Mouse (Mus musculus): ENCODE data around the gene Cryab. TPM values are rescaled to one million over a fixed set of nuclear protein-coding genes. Genes with fewer than 3 reads are reported as not detected.

Cryab gene
- total and polyA plus RNA-seq, 3 experiments = not detected

- no peak for DNase-seq (ENCODE audit: low read depth, low spot score)
- peaks cover 6 to 9% of the 10 kb centered on the region in 2 experiments for H3K27me3 ChIP-seq (ENCODE audit: control insufficient read depth in 1 of 2, insufficient read depth in 2 of 2, low read length in 2 of 2)
- H3K79me2 ChIP-seq (ENCODE audit: control insufficient read depth, insufficient read depth, low read length, poor library complexity) = no peaks in the 10 kb centered on the region
- H3K9me3 ChIP-seq (replicated peaks; ENCODE audit: insufficient read depth, low read length) = no peaks in the 10 kb centered on the region
- TF ChIP-seq SIN3A (IDR thresholded peaks at IDR 0.05; ENCODE audit: low read length) = no peak
- no peak for TF ChIP-seq MYC (IDR thresholded peaks at IDR 0.05; ENCODE audit: low read depth, low read length)
- TF ChIP-seq TCF12 (IDR thresholded peaks at IDR 0.05; ENCODE audit: low read depth, low read length) = no peak
- TF ChIP-seq GABPA (IDR thresholded peaks at IDR 0.05; ENCODE audit: low read depth, low read length) = no peak
- no peak for TF ChIP-seq MYB (IDR thresholded peaks at IDR 0.05; ENCODE audit: low read depth, low read length)
- no peak for TF ChIP-seq POLR2A (IDR thresholded peaks at IDR 0.05; ENCODE audit: control insufficient read depth in 1 of 2, insufficient read depth in 1 of 2, low read depth in 1 of 2, low read length in 2 of 2, poor library complexity in 1 of 2)
- TF ChIP-seq ZMIZ1 (IDR thresholded peaks at IDR 0.05; ENCODE audit: low read depth, low read length) = no peak
- TF ChIP-seq CTCF (IDR thresholded peaks at IDR 0.05 in 2 of 3, conservative IDR thresholded peaks at IDR 0.05 in 1 of 3; ENCODE audit: control insufficient read depth in 1 of 3, insufficient read depth in 1 of 3, low read depth in 2 of 3, low read length in 3 of 3, poor library complexity in 1 of 3, severe bottlenecking in 1 of 3) = no peak
- no peak for TF ChIP-seq USF1 (IDR thresholded peaks at IDR 0.05; ENCODE audit: low read depth, low read length)
- TF ChIP-seq CHD2 (IDR thresholded peaks at IDR 0.05; ENCODE audit: low read length) = no peak
- no peak for TF ChIP-seq USF2 (IDR thresholded peaks at IDR 0.05; ENCODE audit: borderline replicate concordance in 1 of 2, insufficient read depth in 1 of 2, low read depth in 1 of 2, low read length in 2 of 2)
- TF ChIP-seq E2F4 (IDR thresholded peaks at IDR 0.05; ENCODE audit: borderline replicate concordance, low read depth, low read length) = no peak
- TF ChIP-seq ZNF384 (IDR thresholded peaks at IDR 0.05; ENCODE audit: low read depth, low read length) = no peak
- 0 out of 4 replicates have a peak, but pooled peaks cover 0 to 2% of the 10 kb centered on the region in 2 experiments for H3K4me1 ChIP-seq (ENCODE audit: control insufficient read depth in 1 of 2, insufficient read depth in 2 of 2, low read length in 2 of 2)
- H3K4me3 ChIP-seq (ENCODE audit: control insufficient read depth in 1 of 2, insufficient read depth in 1 of 2, low read depth in 2 of 2, low read length in 2 of 2) = no peak overlapping the region
- H3K36me3 ChIP-seq (ENCODE audit: control insufficient read depth in 1 of 2, insufficient read depth in 2 of 2, low read length in 2 of 2) = no peaks in the 10 kb centered on the region
- H3K27ac ChIP-seq (ENCODE audit: control insufficient read depth, low read depth, low read length) = no peak overlapping the region
- no peak overlapping the region for H3K9ac ChIP-seq (ENCODE audit: control insufficient read depth, low read depth, low read length, poor library complexity, severe bottlenecking)
Observed at GRCm38 (mm10) chr9:50724147-50724546, 27.0 kb upstream of the Cryab start.

GRCm38 (mm10) chr9:50724661-50725330, 26.3 kb upstream of the Cryab start:
- Histone ChIP-seq H3K4me1 (ENCODE audit: control insufficient read depth in 1 of 2, insufficient read depth in 2 of 2, low read length in 2 of 2) (0 out of 4 replicates have a peak, but pooled peaks cover 0 to 2% of the 10 kb centered on the region in 2 experiments), H3K27me3 (ENCODE audit: control insufficient read depth in 1 of 2, insufficient read depth in 2 of 2, low read length in 2 of 2) (peaks cover 3 to 9% of the 10 kb centered on the region in 2 experiments)
- no peak for TF ChIP-seq NRF1 (IDR thresholded peaks at IDR 0.05; ENCODE audit: insufficient read depth, low read depth, low read length, poor library complexity, severe bottlenecking)
- TF ChIP-seq CTCF (IDR thresholded peaks at IDR 0.05 in 2 of 3, conservative IDR thresholded peaks at IDR 0.05 in 1 of 3; ENCODE audit: control insufficient read depth in 1 of 3, insufficient read depth in 1 of 3, low read depth in 2 of 3, low read length in 3 of 3, poor library complexity in 1 of 3, severe bottlenecking in 1 of 3) = no peak
- no peak for TF ChIP-seq ETS1 (IDR thresholded peaks at IDR 0.05; ENCODE audit: low read depth, low read length)
- TF ChIP-seq POLR2AphosphoS5 (IDR thresholded peaks at IDR 0.05; ENCODE audit: borderline replicate concordance, low read depth, low read length) = no peak

More at GRCm38 (mm10) chr9:50724661-50725330, 26.3 kb upstream of the Cryab start:
- DNase-seq (ENCODE audit: low read depth, low spot score) = no peak
- H3K9ac ChIP-seq (ENCODE audit: control insufficient read depth, low read depth, low read length, poor library complexity, severe bottlenecking) = no peak overlapping the region
- no peak overlapping the region for H3K27ac ChIP-seq (ENCODE audit: control insufficient read depth, low read depth, low read length)
- H3K79me2 ChIP-seq (ENCODE audit: control insufficient read depth, insufficient read depth, low read length, poor library complexity) = no peaks in the 10 kb centered on the region
- H3K4me3 ChIP-seq (ENCODE audit: control insufficient read depth in 1 of 2, insufficient read depth in 1 of 2, low read depth in 2 of 2, low read length in 2 of 2) = no peak overlapping the region
- no peaks in the 10 kb centered on the region for H3K9me3 ChIP-seq (replicated peaks; ENCODE audit: insufficient read depth, low read length)
- no peaks in the 10 kb centered on the region for H3K36me3 ChIP-seq (ENCODE audit: control insufficient read depth in 1 of 2, insufficient read depth in 2 of 2, low read length in 2 of 2)
